Mouse (Mus musculus): Measurements from ENCODE around the gene Slc39a7. TPM values are rescaled to one million over a fixed set of nuclear protein-coding genes. Genes with fewer than 3 reads are reported as not detected.

Slc39a7 gene
- total and polyA plus RNA-seq, 2 experiments = 54.7 to 115 TPM

DNA sequence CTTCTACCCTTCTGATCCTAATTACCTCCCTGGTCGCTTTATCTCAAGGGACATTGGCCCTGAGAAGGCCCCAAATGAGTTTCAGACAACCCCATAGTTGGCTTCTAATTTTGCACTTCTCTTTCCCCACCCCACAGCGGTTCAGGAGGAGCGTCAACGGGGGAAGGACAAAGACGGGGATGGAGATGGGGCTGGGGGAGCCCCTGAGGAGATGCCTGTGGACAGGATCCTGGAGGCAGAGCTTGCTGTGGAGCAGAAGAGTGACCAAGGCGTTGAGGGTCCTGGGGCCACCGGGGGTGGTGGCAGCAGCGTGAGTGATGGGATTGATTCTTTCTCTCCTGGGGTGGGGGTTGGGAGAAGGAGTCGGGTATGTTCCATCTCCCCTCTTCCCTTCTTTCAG, 4.0 kb upstream of the Slc39a7 start:
- H3K36me3 ChIP-seq (ENCODE audit: control insufficient read depth, insufficient read depth, low read length) = peaks cover 3% of the 10 kb centered on the region; the same call in 1 of the 2 replicates
- no peak for TF ChIP-seq CTCF (IDR thresholded peaks at IDR 0.05; ENCODE audit: low read depth, low read length)

DNA sequence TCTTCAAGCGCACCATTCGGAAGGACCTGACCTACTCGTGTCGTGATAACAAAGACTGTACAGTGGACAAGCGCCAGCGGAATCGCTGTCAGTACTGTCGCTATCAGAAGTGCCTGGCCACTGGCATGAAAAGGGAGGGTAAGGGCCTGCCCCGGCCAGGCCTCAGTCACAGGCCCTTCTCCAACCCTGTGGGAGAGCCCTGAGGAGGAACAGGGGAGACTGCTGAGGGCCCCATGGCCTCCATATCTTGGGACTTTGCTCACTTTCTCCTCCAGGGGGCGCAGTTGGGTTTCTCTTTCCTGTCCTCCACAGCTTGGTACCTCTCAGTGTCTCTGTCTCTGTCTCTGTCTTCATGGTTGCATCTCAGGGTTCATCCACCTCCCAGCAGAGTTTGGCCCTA, 2.6 kb upstream of the Slc39a7 start:
- TF ChIP-seq CTCF (IDR thresholded peaks at IDR 0.05; ENCODE audit: low read depth, low read length) (peak; percentile 66), POLR2A (IDR thresholded peaks at IDR 0.05; ENCODE audit: extremely low read depth, insufficient read depth, low read length) (no peak)
- H3K27ac ChIP-seq (replicated peaks; ENCODE audit: insufficient read depth, low read depth, low read length) = no peak overlapping the region
- peak; percentile 25 for DNase-seq (ENCODE audit: extremely low read depth, low read depth, low spot score)
- 81% methylated on average over 10 of the region's 10 CpGs for WGBS
- no peak overlapping the region for H3K9ac ChIP-seq (ENCODE audit: low read depth, low read length)
- peaks cover 19% of the 10 kb centered on the region for H3K4me1 ChIP-seq (ENCODE audit: control insufficient read depth, insufficient read depth, low read length)
- H3K79me2 ChIP-seq (ENCODE audit: control insufficient read depth, insufficient read depth, low read length) = peaks cover 29% of the 10 kb centered on the region
- H3K4me3 ChIP-seq (ENCODE audit: insufficient read depth, low read depth, low read length) = no peak overlapping the region
- H3K36me3 ChIP-seq (ENCODE audit: control insufficient read depth, insufficient read depth, low read length) = peaks cover 5% of the 10 kb centered on the region; the same call in 1 of the 2 replicates
- no peaks in the 10 kb centered on the region for H3K27me3 ChIP-seq (ENCODE audit: control insufficient read depth, insufficient read depth, low read length)

More for the DNA sequence above, 4.0 kb upstream of the Slc39a7 start:
- H3K27me3 ChIP-seq (ENCODE audit: control insufficient read depth, insufficient read depth, low read length) = no peaks in the 10 kb centered on the region
- H3K9ac ChIP-seq (ENCODE audit: low read depth, low read length) = no peak overlapping the region
- H3K4me1 ChIP-seq (ENCODE audit: control insufficient read depth, insufficient read depth, low read length) = peaks cover 9% of the 10 kb centered on the region
- peaks cover 20% of the 10 kb centered on the region for H3K79me2 ChIP-seq (ENCODE audit: control insufficient read depth, insufficient read depth, low read length)
- DNase-seq (ENCODE audit: extremely low read depth, low read depth, low spot score) = no peak
- no peak overlapping the region for H3K27ac ChIP-seq (replicated peaks; ENCODE audit: insufficient read depth, low read depth, low read length)
- WGBS = 92% methylated on average over 9 of the region's 9 CpGs
- H3K4me3 ChIP-seq (ENCODE audit: insufficient read depth, low read depth, low read length) = no peak overlapping the region

DNA sequence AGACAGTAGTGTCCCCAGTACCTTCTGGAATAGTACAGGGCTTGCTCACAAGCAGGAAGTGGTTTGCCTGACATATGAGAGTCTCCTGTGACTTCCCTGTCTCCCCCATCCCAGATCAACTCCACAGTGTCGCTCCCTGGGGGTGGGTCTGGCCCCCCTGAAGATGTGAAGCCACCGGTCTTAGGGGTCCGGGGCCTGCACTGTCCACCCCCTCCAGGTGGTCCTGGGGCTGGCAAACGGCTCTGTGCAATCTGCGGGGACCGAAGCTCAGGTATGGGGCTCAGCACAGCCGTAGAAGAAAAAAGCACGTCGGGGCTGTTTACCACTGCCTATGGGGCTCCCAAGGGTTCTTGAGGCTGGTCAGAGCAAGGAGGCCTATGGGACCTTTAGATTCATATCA, 2.0 kb upstream of the Slc39a7 start:
- 92% methylated on average over 9 of the region's 9 CpGs for WGBS
- H3K79me2 ChIP-seq (ENCODE audit: control insufficient read depth, insufficient read depth, low read length) = peaks cover 29% of the 10 kb centered on the region
- no peaks in the 10 kb centered on the region for H3K27me3 ChIP-seq (ENCODE audit: control insufficient read depth, insufficient read depth, low read length)
- H3K27ac ChIP-seq (replicated peaks; ENCODE audit: insufficient read depth, low read depth, low read length) = no peak overlapping the region
- H3K9ac ChIP-seq (ENCODE audit: low read depth, low read length) = no peak overlapping the region
- no peak for DNase-seq (ENCODE audit: extremely low read depth, low read depth, low spot score)
- no peak overlapping the region for H3K4me3 ChIP-seq (ENCODE audit: insufficient read depth, low read depth, low read length)
- H3K4me1 ChIP-seq (ENCODE audit: control insufficient read depth, insufficient read depth, low read length) = peaks cover 19% of the 10 kb centered on the region
- TF ChIP-seq POLR2A (IDR thresholded peaks at IDR 0.05; ENCODE audit: extremely low read depth, insufficient read depth, low read length) = no peak
- H3K36me3 ChIP-seq (ENCODE audit: control insufficient read depth, insufficient read depth, low read length) = peaks cover 7% of the 10 kb centered on the region; the same call in 1 of the 2 replicates

DNA sequence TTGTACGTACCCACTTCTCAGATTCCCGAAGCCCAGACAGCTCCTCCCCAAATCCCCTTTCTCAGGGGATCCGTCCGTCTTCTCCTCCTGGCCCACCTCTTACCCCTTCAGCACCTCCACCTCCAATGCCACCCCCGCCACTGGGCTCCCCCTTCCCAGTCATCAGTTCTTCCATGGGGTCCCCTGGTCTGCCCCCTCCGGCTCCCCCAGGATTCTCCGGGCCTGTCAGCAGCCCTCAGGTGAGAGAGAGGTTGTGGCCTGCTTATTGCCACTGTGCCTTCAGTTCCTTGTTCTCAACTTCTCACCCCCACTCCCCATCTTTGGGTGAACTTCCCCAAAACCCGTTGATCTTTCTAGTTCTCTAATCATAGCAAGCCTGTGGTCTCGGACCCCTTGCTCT, 1.3 kb upstream of the Slc39a7 start:
- Histone ChIP-seq H3K36me3 (ENCODE audit: control insufficient read depth, insufficient read depth, low read length) (peaks cover 7% of the 10 kb centered on the region; the same call in 1 of the 2 replicates), H3K27me3 (ENCODE audit: control insufficient read depth, insufficient read depth, low read length) (no peaks in the 10 kb centered on the region), H3K4me1 (ENCODE audit: control insufficient read depth, insufficient read depth, low read length) (peaks cover 19% of the 10 kb centered on the region), H3K27ac (replicated peaks; ENCODE audit: insufficient read depth, low read depth, low read length) (peak overlapping the region; percentile 88), H3K4me3 (ENCODE audit: insufficient read depth, low read depth, low read length) (peak overlapping the region; percentile 96), H3K79me2 (ENCODE audit: control insufficient read depth, insufficient read depth, low read length) (peaks cover 29% of the 10 kb centered on the region), H3K9ac (ENCODE audit: low read depth, low read length) (peak overlapping the region; percentile 95)
- 54% methylated on average over 9 of the region's 9 CpGs for WGBS
- DNase-seq (ENCODE audit: extremely low read depth, low read depth, low spot score) = no peak
- TF ChIP-seq POLR2A (IDR thresholded peaks at IDR 0.05; ENCODE audit: extremely low read depth, insufficient read depth, low read length) (no peak), CTCF (IDR thresholded peaks at IDR 0.05; ENCODE audit: low read depth, low read length) (no peak)

DNA sequence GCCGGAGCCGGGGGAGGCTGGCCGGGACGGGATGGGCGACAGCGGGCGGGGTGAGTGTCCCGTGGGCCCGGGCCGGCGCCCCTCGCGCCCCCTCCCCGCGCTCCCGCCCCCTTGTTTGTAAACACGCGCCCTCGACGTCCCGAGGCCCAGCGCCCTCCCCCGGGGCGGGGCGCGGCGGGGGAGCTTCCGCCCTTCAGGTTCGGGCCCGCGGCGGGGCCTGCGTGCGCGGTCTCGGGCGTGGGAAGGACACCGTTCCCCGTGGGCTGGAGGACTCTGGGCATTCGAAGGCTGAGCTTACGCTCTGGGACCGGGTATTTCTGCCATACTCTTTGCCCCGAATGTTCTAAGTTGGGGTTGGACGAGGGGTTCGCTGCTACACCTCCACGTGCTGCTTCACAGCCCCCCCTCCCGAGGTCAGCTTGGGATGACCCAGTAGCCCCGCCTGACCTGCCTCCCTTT, 721 bp upstream of the Slc39a7 start:
- peak overlapping the region; percentile 95 for H3K9ac ChIP-seq (ENCODE audit: low read depth, low read length)
- no peak for TF ChIP-seq CTCF (IDR thresholded peaks at IDR 0.05; ENCODE audit: low read depth, low read length)
- 0 out of 2 replicates have a peak, but pooled peaks have one; percentile 52 for TF ChIP-seq POLR2A (IDR thresholded peaks at IDR 0.05; ENCODE audit: extremely low read depth, insufficient read depth, low read length)
- H3K79me2 ChIP-seq (ENCODE audit: control insufficient read depth, insufficient read depth, low read length) = peaks cover 29% of the 10 kb centered on the region
- peaks cover 5% of the 10 kb centered on the region; the same call in 1 of the 2 replicates for H3K36me3 ChIP-seq (ENCODE audit: control insufficient read depth, insufficient read depth, low read length)
- peak overlapping the region; percentile 96 for H3K4me3 ChIP-seq (ENCODE audit: insufficient read depth, low read depth, low read length)
- WGBS = under 1% methylated on average over 34 of the region's 48 CpGs
- H3K27ac ChIP-seq (replicated peaks; ENCODE audit: insufficient read depth, low read depth, low read length) = peak overlapping the region; percentile 88
- peaks cover 19% of the 10 kb centered on the region for H3K4me1 ChIP-seq (ENCODE audit: control insufficient read depth, insufficient read depth, low read length)
- peak; percentile 49 for DNase-seq (ENCODE audit: extremely low read depth, low read depth, low spot score)
- H3K27me3 ChIP-seq (ENCODE audit: control insufficient read depth, insufficient read depth, low read length) = no peaks in the 10 kb centered on the region

DNA sequence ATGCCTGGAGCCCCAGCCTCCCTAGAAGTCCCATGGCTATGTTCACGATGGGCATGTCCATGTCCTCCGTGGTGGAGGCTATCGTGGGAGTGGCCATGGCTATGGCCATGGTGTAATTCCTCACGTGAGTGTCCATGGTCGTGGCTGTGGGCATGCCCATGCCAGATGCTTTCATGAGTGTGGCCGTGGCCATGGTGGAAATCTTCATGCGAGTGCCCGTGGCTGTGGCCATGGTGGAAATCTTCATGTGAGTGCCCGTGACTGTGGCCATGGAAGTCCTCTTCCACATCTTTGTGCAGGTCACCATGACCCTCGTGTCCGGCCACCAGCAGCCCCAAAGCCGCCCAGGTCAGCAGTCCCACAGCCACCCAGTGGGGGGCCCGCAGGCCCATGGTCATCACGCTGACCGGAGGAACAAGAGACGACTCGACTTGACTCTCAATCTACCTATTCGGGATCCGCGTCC, 588 bp downstream of the Slc39a7 start:
- WGBS = under 1% methylated on average over 20 of the region's 20 CpGs
- no peak for DNase-seq (ENCODE audit: extremely low read depth, low read depth, low spot score)
- Histone ChIP-seq H3K27me3 (ENCODE audit: control insufficient read depth, insufficient read depth, low read length) (no peaks in the 10 kb centered on the region), H3K9ac (ENCODE audit: low read depth, low read length) (peak overlapping the region; percentile 91), H3K27ac (replicated peaks; ENCODE audit: insufficient read depth, low read depth, low read length) (peak overlapping the region; percentile 82), H3K36me3 (ENCODE audit: control insufficient read depth, insufficient read depth, low read length) (peaks cover 5% of the 10 kb centered on the region; the same call in 1 of the 2 replicates), H3K79me2 (ENCODE audit: control insufficient read depth, insufficient read depth, low read length) (peaks cover 29% of the 10 kb centered on the region), H3K4me1 (ENCODE audit: control insufficient read depth, insufficient read depth, low read length) (peaks cover 25% of the 10 kb centered on the region), H3K4me3 (ENCODE audit: insufficient read depth, low read depth, low read length) (peak overlapping the region; percentile 87)
- TF ChIP-seq CTCF (IDR thresholded peaks at IDR 0.05; ENCODE audit: low read depth, low read length) = peak; percentile 13; the same call in 1 of the 2 replicates
- TF ChIP-seq POLR2A (IDR thresholded peaks at IDR 0.05; ENCODE audit: extremely low read depth, insufficient read depth, low read length) = no peak
